Mouse (Mus musculus) kidney, embryonic 15.5 days (tissue): ENCODE data around the gene Ccdc169. TPM values are rescaled to one million over a fixed set of nuclear protein-coding genes. Genes with fewer than 3 reads are reported as not detected.

ENCODE experiments used
- ATAC-seq: fragments of 200-750 bp; cut with Nextera tagmentation; replicated peaks from 2 replicates; pipeline ENCODE4 v1.8.0; 2017; ENCODE audit warnings: moderate TSS enrichment; ENCODE audit not compliant: low FRiP score
- H3K27ac ChIP-seq: fragments of 300-500 bp; sonication (generic); 2 replicates; pipeline ENCODE4 v1.5.1; 2015; ENCODE audit warnings: mild to moderate bottlenecking, inconsistent platforms
- H3K27me3 ChIP-seq: fragments of 300-500 bp; sonication (generic); 2 replicates; pipeline ENCODE4 v1.6.1; 2015; ENCODE audit warnings: inconsistent platforms
- H3K36me3 ChIP-seq: fragments of 300-500 bp; sonication (generic); 2 replicates; pipeline ENCODE4 v1.6.1; 2015; ENCODE audit warnings: inconsistent platforms
- H3K4me1 ChIP-seq: fragments of 300-500 bp; sonication (generic); 2 replicates; pipeline ENCODE4 v1.6.1; 2015; ENCODE audit warnings: inconsistent platforms
- H3K4me2 ChIP-seq: fragments of 300-500 bp; sonication (generic); 2 replicates; pipeline ENCODE4 v1.6.1; 2015; ENCODE audit warnings: moderate library complexity, mild to moderate bottlenecking, inconsistent platforms
- H3K4me3 ChIP-seq: fragments of 300-500 bp; sonication (generic); replicated peaks from 2 replicates; pipeline ENCODE4 v1.5.1; 2015; ENCODE audit warnings: mild to moderate bottlenecking, inconsistent platforms
- H3K9ac ChIP-seq: fragments of 300-500 bp; sonication (generic); 2 replicates; pipeline ENCODE4 v1.6.1; 2015; ENCODE audit warnings: mild to moderate bottlenecking, inconsistent platforms
- H3K9me3 ChIP-seq: fragments of 300-500 bp; sonication (generic); replicated peaks from 2 replicates; pipeline ENCODE4 v1.6.1; 2016; ENCODE audit warnings: inconsistent platforms
- WGBS: fragments of 180-500 bp; shearing (Covaris S2); methylation state at CpG from one replicate; pipeline ENCODE4 v1.1.7; 2015; ENCODE audit warnings: mixed read lengths; 5-methylcytosine and 5-hydroxymethylcytosine counted together
- polyA plus RNA-seq: library from polyadenylated mRNA; unstranded; fragments of >200 nt; fragmentation: Nextera tagmentation; extraction: Ambion mirVana; gene quantifications from 2 replicates; pipeline ENCODE4 v1.2.1, GENCODE M21; 2015

Ccdc169 gene
- polyA plus RNA-seq, 1 experiment from 2014 or later: 0.05 TPM

GRCm38 (mm10) chr3:55129181-55129692 is 7.9 kb upstream of the Ccdc169 start:
- H3K4me1 ChIP-seq: no peaks in the 10 kb centered on the region
- no peaks in the 10 kb centered on the region for H3K9me3 ChIP-seq
- H3K9ac ChIP-seq: no peak overlapping the region
- ATAC-seq: no peak
- H3K4me2 ChIP-seq: no peak overlapping the region
- H3K36me3 ChIP-seq: peaks cover 95% of the 10 kb centered on the region
- H3K27ac ChIP-seq: no peak overlapping the region
- WGBS: 83% methylated on average over 4 of the region's 4 CpGs
- no peaks in the 10 kb centered on the region for H3K27me3 ChIP-seq
- no peak overlapping the region for H3K4me3 ChIP-seq

- H3K4me2 ChIP-seq: no peak overlapping the region
- H3K9me3 ChIP-seq: no peaks in the 10 kb centered on the region
- H3K27me3 ChIP-seq: no peaks in the 10 kb centered on the region
- no peak overlapping the region for H3K4me3 ChIP-seq
- H3K27ac ChIP-seq: no peak overlapping the region
- no peak for ATAC-seq
- H3K4me1 ChIP-seq: no peaks in the 10 kb centered on the region
- H3K36me3 ChIP-seq: peaks cover 97% of the 10 kb centered on the region
- H3K9ac ChIP-seq: no peak overlapping the region
- 90% methylated on average over 6 of the region's 6 CpGs for WGBS
Observed at GRCm38 (mm10) chr3:55131576-55132233, 5.4 kb upstream of the Ccdc169 start.

DNA sequence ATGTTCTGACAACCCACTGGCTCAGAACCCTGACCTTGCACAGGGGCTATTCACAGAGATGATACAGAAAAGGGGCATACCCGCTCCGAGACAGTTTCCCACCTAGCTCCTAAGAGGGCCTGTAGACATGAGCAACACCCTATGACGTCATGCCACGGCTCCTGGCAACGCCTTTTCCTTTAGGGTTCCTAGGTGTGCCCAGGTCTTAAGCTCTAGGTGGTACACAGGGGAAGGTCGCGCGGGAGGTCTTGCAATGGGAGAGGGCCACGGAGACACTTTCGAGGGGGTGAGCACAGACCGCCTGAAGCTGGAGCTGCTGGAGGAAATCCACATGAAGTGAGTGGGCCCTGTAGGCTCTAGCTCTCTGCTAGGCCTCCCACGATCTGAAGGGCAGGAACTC is 2.7 kb downstream of the Ccdc169 start:
- no peaks in the 10 kb centered on the region for H3K9me3 ChIP-seq
- no peak overlapping the region for H3K4me2 ChIP-seq
- H3K27ac ChIP-seq: no peak overlapping the region
- no peak for ATAC-seq
- peaks cover 3% of the 10 kb centered on the region; the same call in 1 of the 2 replicates for H3K4me1 ChIP-seq
- H3K27me3 ChIP-seq: no peaks in the 10 kb centered on the region
- H3K9ac ChIP-seq: no peak overlapping the region
- peaks cover 33% of the 10 kb centered on the region for H3K36me3 ChIP-seq
- no peak overlapping the region for H3K4me3 ChIP-seq
- 80% methylated on average over 12 of the region's 12 CpGs for WGBS

DNA sequence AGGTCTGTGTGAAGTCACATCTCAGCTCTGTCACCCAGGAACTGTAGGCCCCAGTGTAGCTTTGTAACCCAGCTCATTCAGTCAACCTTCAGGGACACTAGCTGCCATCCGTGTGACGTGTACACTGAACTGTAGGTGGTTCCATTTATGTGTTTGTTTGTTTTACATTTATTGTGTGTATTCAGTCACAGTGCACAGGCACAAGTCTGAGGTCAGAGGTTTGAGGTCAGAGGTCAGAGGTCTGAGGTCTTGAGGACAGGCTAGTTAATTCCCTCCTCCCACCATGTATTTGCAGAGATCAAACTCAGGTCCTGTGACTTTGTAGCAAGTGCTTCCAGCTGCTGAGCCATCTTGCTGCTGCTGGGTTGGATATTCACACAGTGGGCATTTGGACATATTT is 4.3 kb downstream of the Ccdc169 start:
- Histone ChIP-seq H3K4me2 (no peak overlapping the region), H3K9ac (no peak overlapping the region), H3K4me3 (no peak overlapping the region), H3K4me1 (peaks cover 3% of the 10 kb centered on the region; the same call in 1 of the 2 replicates), H3K36me3 (peaks cover 17% of the 10 kb centered on the region), H3K27ac (no peak overlapping the region), H3K27me3 (no peaks in the 10 kb centered on the region), H3K9me3 (no peaks in the 10 kb centered on the region)
- no peak for ATAC-seq
- 74% methylated on average over 2 of the region's 2 CpGs for WGBS

DNA sequence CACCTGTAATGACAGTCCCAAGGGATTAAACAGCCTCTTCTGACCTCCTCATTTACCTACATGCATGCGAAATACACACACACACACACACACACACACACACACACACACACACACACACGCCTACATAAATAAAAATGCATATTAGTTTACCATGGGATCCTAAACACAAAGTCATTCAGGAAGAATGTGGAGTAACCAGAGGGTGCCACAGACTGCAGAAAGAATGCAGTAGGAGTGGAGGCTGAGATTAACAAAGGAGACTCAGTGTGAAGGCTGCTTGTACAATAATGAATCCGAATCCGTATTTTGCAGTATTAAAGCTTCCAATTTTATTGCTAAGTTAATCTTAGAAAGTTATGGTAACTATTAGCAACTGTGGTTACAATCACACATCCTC is 7.8 kb downstream of the Ccdc169 start:
- WGBS: 85% methylated on average over 4 of the region's 4 CpGs
- Histone ChIP-seq H3K4me2 (no peak overlapping the region), H3K4me1 (peaks cover 1% of the 10 kb centered on the region; the same call in 1 of the 2 replicates), H3K9me3 (no peaks in the 10 kb centered on the region), H3K9ac (no peak overlapping the region), H3K27me3 (no peaks in the 10 kb centered on the region), H3K27ac (no peak overlapping the region), H3K4me3 (no peak overlapping the region), H3K36me3 (no peaks in the 10 kb centered on the region)
- no peak for ATAC-seq

DNA sequence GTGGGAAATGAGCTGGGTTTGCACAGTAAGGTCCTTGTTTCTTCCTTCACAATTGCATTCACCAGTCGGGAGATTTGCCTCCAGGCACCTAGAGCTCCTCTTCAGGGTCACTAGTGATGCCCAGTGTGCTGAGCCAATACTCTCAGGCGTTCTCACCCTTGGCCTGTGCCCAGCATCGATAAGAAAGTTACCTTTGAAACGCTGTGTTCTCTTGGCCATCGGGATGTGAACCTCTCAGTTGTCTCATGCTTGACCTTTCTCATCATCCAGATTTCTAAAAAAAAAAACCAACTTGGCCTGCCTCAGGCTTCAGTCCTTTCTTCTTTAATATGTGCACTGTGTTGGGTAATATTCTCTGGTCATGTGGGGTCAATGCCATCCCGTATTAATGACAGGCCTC is 9.3 kb downstream of the Ccdc169 start:
- Histone ChIP-seq H3K36me3 (no peaks in the 10 kb centered on the region), H3K9ac (no peak overlapping the region), H3K4me1 (no peaks in the 10 kb centered on the region), H3K27ac (no peak overlapping the region), H3K4me2 (no peak overlapping the region), H3K9me3 (no peaks in the 10 kb centered on the region), H3K4me3 (no peak overlapping the region), H3K27me3 (no peaks in the 10 kb centered on the region)
- WGBS: 81% methylated on average over 6 of the region's 6 CpGs
- no peak for ATAC-seq

GRCm38 (mm10) chr3:55147156-55147555 is 10.0 kb downstream of the Ccdc169 start:
- Histone ChIP-seq H3K9ac (no peak overlapping the region), H3K27me3 (no peaks in the 10 kb centered on the region), H3K9me3 (no peaks in the 10 kb centered on the region), H3K4me2 (no peak overlapping the region), H3K36me3 (no peaks in the 10 kb centered on the region), H3K4me3 (no peak overlapping the region), H3K27ac (no peak overlapping the region), H3K4me1 (no peaks in the 10 kb centered on the region)
- WGBS: 83% methylated on average over 2 of the region's 2 CpGs
- ATAC-seq: no peak

GRCm38 (mm10) chr3:55148091-55148490 is 11.0 kb downstream of the Ccdc169 start:
- no peak overlapping the region for H3K4me3 ChIP-seq
- H3K27ac ChIP-seq: no peak overlapping the region
- H3K27me3 ChIP-seq: no peaks in the 10 kb centered on the region
- no peaks in the 10 kb centered on the region for H3K9me3 ChIP-seq
- H3K4me1 ChIP-seq: no peaks in the 10 kb centered on the region
- no peak overlapping the region for H3K4me2 ChIP-seq
- no peaks in the 10 kb centered on the region for H3K36me3 ChIP-seq
- ATAC-seq: no peak
- H3K9ac ChIP-seq: no peak overlapping the region
- WGBS: 14% methylated on average over 3 of the region's 3 CpGs

DNA sequence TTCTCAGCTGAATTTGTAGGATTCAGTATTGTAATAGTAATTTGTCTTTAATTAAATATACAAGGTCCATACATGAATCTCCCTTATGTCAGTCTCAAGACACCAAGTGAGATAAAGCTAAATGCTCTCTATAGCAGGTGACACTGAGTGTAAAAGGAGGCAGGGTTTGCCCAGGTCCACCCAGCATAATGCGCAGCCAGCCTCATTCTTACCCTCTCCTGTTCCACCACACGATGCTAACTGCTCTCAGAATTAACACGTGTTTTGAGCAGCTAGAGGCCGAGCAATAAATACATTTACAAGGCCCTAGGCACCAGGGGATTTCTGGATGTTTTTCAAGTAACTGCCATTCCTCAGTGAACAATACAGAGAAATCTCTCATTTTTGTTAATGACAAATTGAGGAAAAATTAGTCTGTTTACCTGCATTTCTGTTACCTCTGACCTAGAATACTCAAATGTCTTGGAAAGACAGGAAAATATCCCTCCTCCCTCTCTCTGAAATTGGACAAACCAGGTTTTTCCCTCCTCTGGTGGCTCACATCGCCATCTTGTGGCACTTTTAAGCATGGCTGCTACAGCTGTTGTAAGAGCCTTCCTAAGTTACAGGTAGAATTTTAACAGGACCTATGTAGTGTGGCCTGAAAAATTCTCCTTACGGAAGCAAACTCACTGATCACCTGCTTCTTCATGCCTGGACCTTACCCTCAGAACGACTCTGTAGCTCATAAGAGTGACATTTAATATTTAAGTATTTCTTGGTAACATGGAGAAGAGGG is 14.7 kb downstream of the Ccdc169 start:
- 36% methylated on average over 7 of the region's 7 CpGs for WGBS
- no peak overlapping the region for H3K9ac ChIP-seq
- H3K27ac ChIP-seq: no peak overlapping the region
- H3K36me3 ChIP-seq: no peaks in the 10 kb centered on the region
- no peaks in the 10 kb centered on the region for H3K27me3 ChIP-seq
- no peaks in the 10 kb centered on the region for H3K9me3 ChIP-seq
- no peaks in the 10 kb centered on the region for H3K4me1 ChIP-seq
- ATAC-seq: 0 out of 2 replicates have a peak, but pooled peaks have one; percentile 18
- no peak overlapping the region for H3K4me2 ChIP-seq
- no peak overlapping the region for H3K4me3 ChIP-seq

DNA sequence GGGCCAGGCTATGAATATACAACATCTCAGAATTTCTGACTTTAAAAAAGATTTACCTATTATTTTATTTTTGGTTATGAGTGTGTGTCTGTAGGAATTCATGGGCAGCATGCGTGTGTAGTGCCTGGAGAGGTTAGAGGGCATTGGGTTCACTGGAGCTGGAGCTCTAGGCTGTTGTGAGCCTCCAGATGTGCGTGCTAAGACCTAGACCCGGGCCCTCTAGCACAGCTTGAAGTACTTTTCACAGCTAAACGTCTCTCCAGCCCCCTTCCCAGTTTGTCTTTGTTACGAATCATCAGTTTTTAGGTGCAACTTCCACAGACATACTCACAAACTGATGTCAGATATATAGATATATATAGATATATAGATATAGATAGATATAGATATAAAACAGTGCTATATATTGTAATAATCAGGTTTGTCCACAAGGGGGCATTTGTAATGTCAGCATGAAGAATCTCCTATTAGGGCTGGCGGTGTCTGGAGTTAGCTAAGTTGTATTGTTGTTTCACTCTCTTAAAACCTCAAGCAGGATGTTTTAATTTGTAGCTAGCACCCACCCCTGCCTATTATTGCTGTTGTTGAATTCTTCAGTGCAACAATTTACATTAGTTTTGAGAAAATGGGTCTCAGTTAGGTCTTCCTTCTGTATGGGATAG is 15.7 kb downstream of the Ccdc169 start:
- WGBS: 68% methylated on average over 6 of the region's 6 CpGs
- Histone ChIP-seq H3K27me3 (no peaks in the 10 kb centered on the region), H3K4me1 (no peaks in the 10 kb centered on the region), H3K36me3 (no peaks in the 10 kb centered on the region), H3K4me3 (no peak overlapping the region), H3K9me3 (no peaks in the 10 kb centered on the region), H3K27ac (no peak overlapping the region), H3K9ac (no peak overlapping the region), H3K4me2 (no peak overlapping the region)
- ATAC-seq: 0 out of 2 replicates have a peak, but pooled peaks have one; percentile 46

- Histone ChIP-seq H3K4me2 (no peak overlapping the region), H3K4me3 (no peak overlapping the region), H3K36me3 (no peaks in the 10 kb centered on the region), H3K4me1 (no peaks in the 10 kb centered on the region), H3K9ac (no peak overlapping the region), H3K9me3 (no peaks in the 10 kb centered on the region), H3K27ac (no peak overlapping the region), H3K27me3 (no peaks in the 10 kb centered on the region)
- 87% methylated on average over 7 of the region's 7 CpGs for WGBS
- ATAC-seq: no peak
Observed at GRCm38 (mm10) chr3:55154163-55154562, 17.0 kb downstream of the Ccdc169 start.

DNA sequence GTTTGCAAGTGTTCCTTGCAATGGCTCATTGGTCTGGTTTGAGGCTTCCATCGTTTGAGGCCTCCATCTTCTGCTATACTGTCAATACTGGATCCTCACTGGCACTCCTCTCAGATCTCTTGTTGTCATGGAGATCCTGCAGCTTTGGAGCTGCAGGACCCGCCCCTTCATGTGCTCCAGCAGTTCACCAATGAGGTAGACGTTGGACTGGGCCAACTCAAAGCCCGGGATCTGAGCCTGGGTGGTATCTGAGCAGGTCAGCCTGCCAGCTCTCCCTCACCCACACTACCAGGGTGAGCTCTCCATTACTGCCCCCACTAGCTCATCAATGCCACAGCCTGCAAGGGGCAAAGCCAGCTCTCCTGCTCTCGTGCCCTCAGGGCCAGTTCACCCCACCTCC is 20.3 kb downstream of the Ccdc169 start:
- Histone ChIP-seq H3K4me1 (0 out of 2 replicates have a peak, but pooled peaks cover 3% of the 10 kb centered on the region), H3K27ac (no peak overlapping the region), H3K36me3 (no peaks in the 10 kb centered on the region), H3K4me2 (no peak overlapping the region), H3K4me3 (no peak overlapping the region), H3K9me3 (no peaks in the 10 kb centered on the region), H3K27me3 (no peaks in the 10 kb centered on the region), H3K9ac (no peak overlapping the region)
- no peak for ATAC-seq
- WGBS: 63% methylated on average over 5 of the region's 5 CpGs
